Mouse (Mus musculus): ENCODE results near the gene Otud3. TPM values are rescaled to one million over a fixed set of nuclear protein-coding genes. Genes with fewer than 3 reads are reported as not detected.
"Not testable (repeated sequence)": the region's sequence is repeated elsewhere in the genome, so short reads cannot be mapped to it uniquely, and the experiment has no call there.

The Otud3 gene
- polyA plus RNA-seq, 1 experiment: 6.3 TPM

- no peak overlapping the region for H3K4me3 ChIP-seq (replicated peaks; ENCODE audit: control insufficient read depth, low read depth, low read length)
- WGBS: 18% methylated on average over 16 of the region's 16 CpGs
- H3K4me1 ChIP-seq (ENCODE audit: control insufficient read depth, insufficient read depth, low read length): no peaks in the 10 kb centered on the region; the same call in 1 of the 2 replicates
- H3K27ac ChIP-seq (ENCODE audit: control insufficient read depth, insufficient read depth, low read depth, low read length, poor library complexity): no peak overlapping the region; the same call in 1 of the 2 replicates
- TF ChIP-seq CTCF (IDR thresholded peaks at IDR 0.05; ENCODE audit: control insufficient read depth, insufficient read depth, low read length) (no peak), POLR2A (IDR thresholded peaks at IDR 0.05; ENCODE audit: borderline replicate concordance, control insufficient read depth, low read depth, low read length) (no peak)
These were observed 31.6 kb downstream of the Otud3 start for GRCm38 (mm10) chr4:138882179-138882578.

GRCm38 (mm10) chr4:138880811-138881584, 32.7 kb downstream of the Otud3 start:
- TF ChIP-seq CTCF (IDR thresholded peaks at IDR 0.05; ENCODE audit: control insufficient read depth, insufficient read depth, low read length) (no peak), POLR2A (IDR thresholded peaks at IDR 0.05; ENCODE audit: borderline replicate concordance, control insufficient read depth, low read depth, low read length) (no peak)
- WGBS: 54% methylated on average over 7 of the region's 7 CpGs
- Histone ChIP-seq H3K4me1 (ENCODE audit: control insufficient read depth, insufficient read depth, low read length) (no peaks in the 10 kb centered on the region; the same call in 1 of the 2 replicates), H3K27ac (ENCODE audit: control insufficient read depth, insufficient read depth, low read depth, low read length, poor library complexity) (no peak overlapping the region), H3K4me3 (replicated peaks; ENCODE audit: control insufficient read depth, low read depth, low read length) (no peak overlapping the region)

GRCm38 (mm10) chr4:138879808-138880207, 33.9 kb downstream of the Otud3 start:
- Histone ChIP-seq H3K4me1 (ENCODE audit: control insufficient read depth, insufficient read depth, low read length) (no peaks in the 10 kb centered on the region; the same call in 1 of the 2 replicates), H3K27ac (ENCODE audit: control insufficient read depth, insufficient read depth, low read depth, low read length, poor library complexity) (no peak overlapping the region), H3K4me3 (replicated peaks; ENCODE audit: control insufficient read depth, low read depth, low read length) (no peak overlapping the region)
- WGBS: 78% methylated on average over 11 of the region's 11 CpGs
- TF ChIP-seq CTCF (IDR thresholded peaks at IDR 0.05; ENCODE audit: control insufficient read depth, insufficient read depth, low read length) (no peak), POLR2A (IDR thresholded peaks at IDR 0.05; ENCODE audit: borderline replicate concordance, control insufficient read depth, low read depth, low read length) (no peak)

- H3K4me1 ChIP-seq (ENCODE audit: control insufficient read depth, insufficient read depth, low read length): no peaks in the 10 kb centered on the region
- no peak for TF ChIP-seq CTCF (IDR thresholded peaks at IDR 0.05; ENCODE audit: control insufficient read depth, insufficient read depth, low read length)
- 56% methylated on average over 8 of the region's 8 CpGs for WGBS
- no peak overlapping the region for H3K4me3 ChIP-seq (replicated peaks; ENCODE audit: control insufficient read depth, low read depth, low read length)
- H3K27ac ChIP-seq (ENCODE audit: control insufficient read depth, insufficient read depth, low read depth, low read length, poor library complexity): no peak overlapping the region
These were observed 35.0 kb downstream of the Otud3 start for GRCm38 (mm10) chr4:138878783-138879182.

GRCm38 (mm10) chr4:138877731-138878130, 36.0 kb downstream of the Otud3 start, which contains the start of gene Pla2g2e:
TSS of gene Pla2g2e (plus strand) at chr4:138877942.
- no peak for TF ChIP-seq CTCF (IDR thresholded peaks at IDR 0.05; ENCODE audit: control insufficient read depth, insufficient read depth, low read length)
- no peak for TF ChIP-seq POLR2A (IDR thresholded peaks at IDR 0.05; ENCODE audit: borderline replicate concordance, control insufficient read depth, low read depth, low read length)
- Histone ChIP-seq H3K4me3 (replicated peaks; ENCODE audit: control insufficient read depth, low read depth, low read length) (no peak within 1 kb of the TSS), H3K4me1 (ENCODE audit: control insufficient read depth, insufficient read depth, low read length) (no peaks in the 10 kb centered on the region), H3K27ac (ENCODE audit: control insufficient read depth, insufficient read depth, low read depth, low read length, poor library complexity) (no peak within 1 kb of the TSS)
- 55% methylated on average over 4 of the region's 4 CpGs for WGBS

GRCm38 (mm10) chr4:138875986-138876385, 37.8 kb downstream of the Otud3 start:
- H3K27ac ChIP-seq (ENCODE audit: control insufficient read depth, insufficient read depth, low read depth, low read length, poor library complexity): no peak overlapping the region
- H3K4me3 ChIP-seq (replicated peaks; ENCODE audit: control insufficient read depth, low read depth, low read length): no peak overlapping the region
- WGBS: 73% methylated on average over 2 of the region's 2 CpGs
- no peak for TF ChIP-seq CTCF (IDR thresholded peaks at IDR 0.05; ENCODE audit: control insufficient read depth, insufficient read depth, low read length)
- no peaks in the 10 kb centered on the region for H3K4me1 ChIP-seq (ENCODE audit: control insufficient read depth, insufficient read depth, low read length)

GRCm38 (mm10) chr4:138875275-138875674, 38.5 kb downstream of the Otud3 start:
- H3K4me1 ChIP-seq (ENCODE audit: control insufficient read depth, insufficient read depth, low read length); H3K27ac ChIP-seq (ENCODE audit: control insufficient read depth, insufficient read depth, low read depth, low read length, poor library complexity); H3K4me3 ChIP-seq (replicated peaks; ENCODE audit: control insufficient read depth, low read depth, low read length): not testable (repeated sequence)
- 97% methylated on average over 2 of the region's 2 CpGs for WGBS

- no peak for TF ChIP-seq POLR2A (IDR thresholded peaks at IDR 0.05; ENCODE audit: borderline replicate concordance, control insufficient read depth, low read depth, low read length)
- no peak for TF ChIP-seq CTCF (IDR thresholded peaks at IDR 0.05; ENCODE audit: control insufficient read depth, insufficient read depth, low read length)
- no peak within 1 kb of the TSS for H3K4me3 ChIP-seq (replicated peaks; ENCODE audit: control insufficient read depth, low read depth, low read length)
- H3K27ac ChIP-seq (ENCODE audit: control insufficient read depth, insufficient read depth, low read depth, low read length, poor library complexity): no peak within 1 kb of the TSS
- no peaks in the 10 kb centered on the region for H3K4me1 ChIP-seq (ENCODE audit: control insufficient read depth, insufficient read depth, low read length)
- 76% methylated on average over 6 of the region's 6 CpGs for WGBS
These were observed 39.9 kb downstream of the Otud3 start, which contains the start of gene Gm13030 for GRCm38 (mm10) chr4:138873864-138874263. TSS of gene Gm13030 (minus strand) at chr4:138873964.

GRCm38 (mm10) chr4:138868666-138869065, 45.1 kb downstream of the Otud3 start:
- Histone ChIP-seq H3K4me1 (ENCODE audit: control insufficient read depth, insufficient read depth, low read length) (peaks cover 3% of the 10 kb centered on the region), H3K4me3 (replicated peaks; ENCODE audit: control insufficient read depth, low read depth, low read length) (no peak overlapping the region), H3K27ac (ENCODE audit: control insufficient read depth, insufficient read depth, low read depth, low read length, poor library complexity) (no peak overlapping the region)
- WGBS: 49% methylated on average over 8 of the region's 8 CpGs
- TF ChIP-seq POLR2A (IDR thresholded peaks at IDR 0.05; ENCODE audit: borderline replicate concordance, control insufficient read depth, low read depth, low read length) (no peak), CTCF (IDR thresholded peaks at IDR 0.05; ENCODE audit: control insufficient read depth, insufficient read depth, low read length) (no peak)
